Mouse (Mus musculus): ENCODE data around the gene Ppp1r2. TPM values are rescaled to one million over a fixed set of nuclear protein-coding genes. Genes with fewer than 3 reads are reported as not detected.

The Ppp1r2 gene
- polyA plus RNA-seq, 1 experiment = 67.2 TPM

- WGBS = 82% methylated on average over 2 of the region's 2 CpGs
- Histone ChIP-seq H3K27ac (ENCODE audit: insufficient read depth, low read length) (no peak overlapping the region), H3K4me1 (ENCODE audit: control insufficient read depth, insufficient read depth, low read length) (no peaks in the 10 kb centered on the region), H3K27me3 (ENCODE audit: control insufficient read depth, insufficient read depth, low read length) (no peaks in the 10 kb centered on the region), H3K4me3 (replicated peaks; ENCODE audit: insufficient read depth, low read depth, low read length) (no peak overlapping the region)
- TF ChIP-seq POLR2A (IDR thresholded peaks at IDR 0.05; ENCODE audit: borderline replicate concordance, insufficient read depth, low read length) (no peak), CTCF (IDR thresholded peaks at IDR 0.05; ENCODE audit: borderline replicate concordance, insufficient read depth, low read depth, low read length) (no peak)
- DNase-seq = no peak
Measured at GRCm38 (mm10) chr16:31266692-31267091, 8.4 kb downstream of the Ppp1r2 start.

- Histone ChIP-seq H3K27me3 (ENCODE audit: control insufficient read depth, insufficient read depth, low read length) (no peaks in the 10 kb centered on the region), H3K4me1 (ENCODE audit: control insufficient read depth, insufficient read depth, low read length) (no peaks in the 10 kb centered on the region), H3K27ac (ENCODE audit: insufficient read depth, low read length) (no peak overlapping the region), H3K4me3 (replicated peaks; ENCODE audit: insufficient read depth, low read depth, low read length) (no peak overlapping the region)
- no peak for DNase-seq
- WGBS = 83% methylated on average over 2 of the region's 2 CpGs
- TF ChIP-seq CTCF (IDR thresholded peaks at IDR 0.05; ENCODE audit: borderline replicate concordance, insufficient read depth, low read depth, low read length) (no peak), POLR2A (IDR thresholded peaks at IDR 0.05; ENCODE audit: borderline replicate concordance, insufficient read depth, low read length) (no peak)
Measured at GRCm38 (mm10) chr16:31256151-31256550, 18.9 kb downstream of the Ppp1r2 start.

- Histone ChIP-seq H3K27me3 (ENCODE audit: control insufficient read depth, insufficient read depth, low read length) (no peaks in the 10 kb centered on the region), H3K4me1 (ENCODE audit: control insufficient read depth, insufficient read depth, low read length) (no peaks in the 10 kb centered on the region), H3K27ac (ENCODE audit: insufficient read depth, low read length) (no peak overlapping the region), H3K4me3 (replicated peaks; ENCODE audit: insufficient read depth, low read depth, low read length) (no peak overlapping the region)
- TF ChIP-seq CTCF (IDR thresholded peaks at IDR 0.05; ENCODE audit: borderline replicate concordance, insufficient read depth, low read depth, low read length) = no peak
- no peak for TF ChIP-seq POLR2A (IDR thresholded peaks at IDR 0.05; ENCODE audit: borderline replicate concordance, insufficient read depth, low read length)
- no peak for DNase-seq
- WGBS = 47% methylated on average over 3 of the region's 3 CpGs
Measured at GRCm38 (mm10) chr16:31255685-31256084, 19.4 kb downstream of the Ppp1r2 start.

- 78% methylated on average over 3 of the region's 3 CpGs for WGBS
Measured at GRCm38 (mm10) chr16:31249401-31249800, 25.7 kb downstream of the Ppp1r2 start.

GRCm38 (mm10) chr16:31248717-31249116 lies 26.4 kb downstream of the Ppp1r2 start:
- DNase-seq = no peak
- H3K27me3 ChIP-seq (ENCODE audit: control insufficient read depth, insufficient read depth, low read length) = no peaks in the 10 kb centered on the region
- H3K4me1 ChIP-seq (ENCODE audit: control insufficient read depth, insufficient read depth, low read length) = no peaks in the 10 kb centered on the region
- no peak for TF ChIP-seq CTCF (IDR thresholded peaks at IDR 0.05; ENCODE audit: borderline replicate concordance, insufficient read depth, low read depth, low read length)
- no peak for TF ChIP-seq POLR2A (IDR thresholded peaks at IDR 0.05; ENCODE audit: borderline replicate concordance, insufficient read depth, low read length)
- no peak overlapping the region for H3K4me3 ChIP-seq (replicated peaks; ENCODE audit: insufficient read depth, low read depth, low read length)
- no peak overlapping the region for H3K27ac ChIP-seq (ENCODE audit: insufficient read depth, low read length)
- 90% methylated on average over 13 of the region's 13 CpGs for WGBS

More at GRCm38 (mm10) chr16:31249401-31249800, 25.7 kb downstream of the Ppp1r2 start:
- Histone ChIP-seq H3K27me3 (ENCODE audit: control insufficient read depth, insufficient read depth, low read length) (no peaks in the 10 kb centered on the region), H3K27ac (ENCODE audit: insufficient read depth, low read length) (no peak overlapping the region), H3K4me3 (replicated peaks; ENCODE audit: insufficient read depth, low read depth, low read length) (no peak overlapping the region), H3K4me1 (ENCODE audit: control insufficient read depth, insufficient read depth, low read length) (no peaks in the 10 kb centered on the region)
- no peak for DNase-seq
- no peak for TF ChIP-seq CTCF (IDR thresholded peaks at IDR 0.05; ENCODE audit: borderline replicate concordance, insufficient read depth, low read depth, low read length)
- no peak for TF ChIP-seq POLR2A (IDR thresholded peaks at IDR 0.05; ENCODE audit: borderline replicate concordance, insufficient read depth, low read length)

- H3K4me3 ChIP-seq (replicated peaks; ENCODE audit: insufficient read depth, low read depth, low read length) = no peak overlapping the region
- WGBS = 87% methylated on average over 7 of the region's 7 CpGs
- H3K27ac ChIP-seq (ENCODE audit: insufficient read depth, low read length) = no peak overlapping the region
- H3K4me1 ChIP-seq (ENCODE audit: control insufficient read depth, insufficient read depth, low read length) = peaks cover 6% of the 10 kb centered on the region; the same call in 1 of the 2 replicates
- TF ChIP-seq CTCF (IDR thresholded peaks at IDR 0.05; ENCODE audit: borderline replicate concordance, insufficient read depth, low read depth, low read length) = no peak
- TF ChIP-seq POLR2A (IDR thresholded peaks at IDR 0.05; ENCODE audit: borderline replicate concordance, insufficient read depth, low read length) = no peak
- no peaks in the 10 kb centered on the region for H3K27me3 ChIP-seq (ENCODE audit: control insufficient read depth, insufficient read depth, low read length)
- DNase-seq = no peak
Measured at GRCm38 (mm10) chr16:31247442-31247841, 27.6 kb downstream of the Ppp1r2 start.

- 90% methylated on average over 3 of the region's 3 CpGs for WGBS
- Histone ChIP-seq H3K27me3 (ENCODE audit: control insufficient read depth, insufficient read depth, low read length) (no peaks in the 10 kb centered on the region), H3K4me3 (replicated peaks; ENCODE audit: insufficient read depth, low read depth, low read length) (no peak overlapping the region), H3K4me1 (ENCODE audit: control insufficient read depth, insufficient read depth, low read length) (peaks cover 6% of the 10 kb centered on the region; the same call in 1 of the 2 replicates), H3K27ac (ENCODE audit: insufficient read depth, low read length) (no peak overlapping the region)
- no peak for TF ChIP-seq CTCF (IDR thresholded peaks at IDR 0.05; ENCODE audit: borderline replicate concordance, insufficient read depth, low read depth, low read length)
- TF ChIP-seq POLR2A (IDR thresholded peaks at IDR 0.05; ENCODE audit: borderline replicate concordance, insufficient read depth, low read length) = no peak
- no peak for DNase-seq
Measured at GRCm38 (mm10) chr16:31244053-31244452, 31.0 kb downstream of the Ppp1r2 start.

GRCm38 (mm10) chr16:31241433-31241832 lies 33.6 kb downstream of the Ppp1r2 start:
- Histone ChIP-seq H3K27me3 (ENCODE audit: control insufficient read depth, insufficient read depth, low read length) (no peaks in the 10 kb centered on the region), H3K27ac (ENCODE audit: insufficient read depth, low read length) (no peak overlapping the region), H3K4me1 (ENCODE audit: control insufficient read depth, insufficient read depth, low read length) (peaks cover 6% of the 10 kb centered on the region; the same call in 1 of the 2 replicates), H3K4me3 (replicated peaks; ENCODE audit: insufficient read depth, low read depth, low read length) (no peak overlapping the region)
- no peak for DNase-seq
- whole genome bisulfite sequencing = 71% methylated on average over 9 of the region's 9 CpGs
- no peak for TF ChIP-seq POLR2A (IDR thresholded peaks at IDR 0.05; ENCODE audit: borderline replicate concordance, insufficient read depth, low read length)
- no peak for TF ChIP-seq CTCF (IDR thresholded peaks at IDR 0.05; ENCODE audit: borderline replicate concordance, insufficient read depth, low read depth, low read length)

Measured in cerebellum, adult 2 months (tissue).